Mouse (Mus musculus): Measurements from ENCODE around the gene Slc4a2. TPM values are rescaled to one million over a fixed set of nuclear protein-coding genes. Genes with fewer than 3 reads are reported as not detected.

Gene Slc4a2
- polyA plus RNA-seq, 1 experiment from 2014 or later, result 11.5 TPM

- DNase-seq (ENCODE audit: low spot score) (peak; percentile 45), ATAC-seq (no peak)
- WGBS, result 23% methylated on average over 14 of the region's 14 CpGs
- no peaks in the 10 kb centered on the region for H3K9me3 ChIP-seq (replicated peaks; ENCODE audit: control insufficient read depth, low read length)
- H3K4me3 ChIP-seq (ENCODE audit: low read depth, low read length), result no peak overlapping the region
- no peak overlapping the region for H3K9ac ChIP-seq (ENCODE audit: low read length)
- H3K27me3 ChIP-seq (replicated peaks; ENCODE audit: control insufficient read depth, insufficient read depth, low read length), result 0 out of 2 replicates have a peak, but pooled peaks cover 4% of the 10 kb centered on the region
- H3K36me3 ChIP-seq (ENCODE audit: control insufficient read depth, insufficient read depth, low read length), result peaks cover 80% of the 10 kb centered on the region
- no peak overlapping the region for H3K27ac ChIP-seq (ENCODE audit: low read depth, low read length)
- peaks cover 14% of the 10 kb centered on the region for H3K4me1 ChIP-seq (ENCODE audit: control insufficient read depth, insufficient read depth, low read length)
- H3K4me2 ChIP-seq (ENCODE audit: low read length), result no peak overlapping the region
Measured at GRCm38 (mm10) chr5:24490413-24490920, 66.8 kb downstream of the Slc4a2 start.

Other genes starting within 250 kb of the Slc4a2 start
- 4.7 and 5.2 TPM in 2 replicates for gene Kcnh2, start 72.2 kb upstream of the Slc4a2 start, polyA plus RNA-seq (2014; fragmentation: Nextera tagmentation; extraction: Ambion mirVana)
- gene Nos3, start 59.0 kb upstream of the Slc4a2 start, polyA plus RNA-seq (2014; fragmentation: Nextera tagmentation; extraction: Ambion mirVana), result 4.6 and 7.6 TPM in 2 replicates
- 0.48 and 0.74 TPM in 2 replicates for gene Atg9b, start 31.7 kb upstream of the Slc4a2 start, polyA plus RNA-seq (2014; fragmentation: Nextera tagmentation; extraction: Ambion mirVana)
- 37.1 and 43.1 TPM in 2 replicates for gene Abcb8, start 30.2 kb upstream of the Slc4a2 start, polyA plus RNA-seq (2014; fragmentation: Nextera tagmentation; extraction: Ambion mirVana)
- not detected in 2 replicates for gene Asic3, start 10.4 kb upstream of the Slc4a2 start, polyA plus RNA-seq (2014; fragmentation: Nextera tagmentation; extraction: Ambion mirVana)
- gene Cdk5, start 307 bp upstream of the Slc4a2 start, polyA plus RNA-seq (2014; fragmentation: Nextera tagmentation; extraction: Ambion mirVana), result 106 and 113 TPM in 2 replicates
- 89.3 and 94.3 TPM in 2 replicates for gene Fastk, start 21.4 kb downstream of the Slc4a2 start, polyA plus RNA-seq (2014; fragmentation: Nextera tagmentation; extraction: Ambion mirVana)
- gene Tmub1, start 24.0 kb downstream of the Slc4a2 start, polyA plus RNA-seq (2014; fragmentation: Nextera tagmentation; extraction: Ambion mirVana), result 45.5 and 47.5 TPM in 2 replicates
- gene Agap3, start 28.3 kb downstream of the Slc4a2 start, polyA plus RNA-seq (2014; fragmentation: Nextera tagmentation; extraction: Ambion mirVana), result 47.5 and 49.5 TPM in 2 replicates
- 0.49 and 0.51 TPM in 2 replicates for gene Gbx1, start 103.4 kb downstream of the Slc4a2 start, polyA plus RNA-seq (2014; fragmentation: Nextera tagmentation; extraction: Ambion mirVana)
- gene Asb10, start 117.1 kb downstream of the Slc4a2 start, polyA plus RNA-seq (2014; fragmentation: Nextera tagmentation; extraction: Ambion mirVana), result 0.09 and 0.17 TPM in 2 replicates
- gene 4931409K22Rik, start 133.0 kb downstream of the Slc4a2 start, polyA plus RNA-seq (2014; fragmentation: Nextera tagmentation; extraction: Ambion mirVana), result 0.06 and 0.09 TPM in 2 replicates
- gene Abcf2, start 153.6 kb downstream of the Slc4a2 start, polyA plus RNA-seq (2014; fragmentation: Nextera tagmentation; extraction: Ambion mirVana), result 111 and 112 TPM in 2 replicates
- gene Chpf2, start 162.9 kb downstream of the Slc4a2 start, polyA plus RNA-seq (2014; fragmentation: Nextera tagmentation; extraction: Ambion mirVana), result 10.6 and 13.8 TPM in 2 replicates
- 170 and 177 TPM in 2 replicates for gene Smarcd3, start 200.6 kb downstream of the Slc4a2 start, polyA plus RNA-seq (2014; fragmentation: Nextera tagmentation; extraction: Ambion mirVana)

Data from forebrain, embryonic 14.5 days (tissue).